Mouse (Mus musculus): ENCODE measurements around the gene 3110001I22Rik. TPM values are rescaled to one million over a fixed set of nuclear protein-coding genes. Genes with fewer than 3 reads are reported as not detected.

Gene 3110001I22Rik
- polyA plus RNA-seq (2014; fragmentation: Illumina TruSeq; extraction: RNeasy Lipid Tissue Mini Kit (QIAGEN cat#74804); ENCODE audit: low read depth, low replicate concordance), result 6.8 TPM

GRCm38 (mm10) chr16:13671685-13672385 is at the start of gene 3110001I22Rik, which contains the start of gene Bfar:
Gene 3110001I22Rik (plus strand): TSS chr16:13671929.
Gene Bfar (plus strand): TSS chr16:13671858.

DNA sequence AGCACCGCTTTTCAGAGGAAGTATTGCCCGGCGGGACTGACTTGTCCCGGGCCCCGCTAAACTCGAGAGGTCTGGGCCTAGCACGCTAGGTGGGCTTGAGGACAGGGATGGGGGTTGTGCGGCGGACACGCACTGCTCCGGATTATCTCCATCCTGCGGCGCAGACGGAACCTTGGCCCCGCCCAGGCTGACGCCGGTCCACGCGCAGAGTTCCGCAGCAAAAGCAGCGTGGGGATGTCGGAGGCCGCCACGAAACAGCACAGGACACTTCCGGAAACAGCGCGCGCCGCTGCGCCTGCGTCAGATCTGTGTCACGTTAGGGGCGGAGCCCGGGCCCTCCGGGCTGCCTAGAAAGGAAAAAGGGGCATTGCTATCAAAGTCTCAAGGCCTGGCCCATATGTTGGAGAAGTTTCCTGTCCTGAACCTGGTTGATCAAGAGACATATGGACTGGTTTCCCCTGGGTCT is 3.8 kb upstream of the 3110001I22Rik start, which contains the start of gene Parn:
Gene Parn (minus strand): TSS at position 293 of the 466 bp plus-strand sequence.

Other genes with a start within 250 kb of the 3110001I22Rik start
- 20.8 TPM for gene Parn, start 3.8 kb upstream of the 3110001I22Rik start, polyA plus RNA-seq (2014; fragmentation: Illumina TruSeq; extraction: RNeasy Lipid Tissue Mini Kit (QIAGEN cat#74804); ENCODE audit: low read depth, low replicate concordance)
- 16.4 TPM for gene Bfar, start 71 bp upstream of the 3110001I22Rik start, polyA plus RNA-seq (2014; fragmentation: Illumina TruSeq; extraction: RNeasy Lipid Tissue Mini Kit (QIAGEN cat#74804); ENCODE audit: low read depth, low replicate concordance)
- 19.7 TPM for gene Pla2g10, start 59.1 kb downstream of the 3110001I22Rik start, polyA plus RNA-seq (2014; fragmentation: Illumina TruSeq; extraction: RNeasy Lipid Tissue Mini Kit (QIAGEN cat#74804); ENCODE audit: low read depth, low replicate concordance)
- gene Rrn3, start 108.8 kb downstream of the 3110001I22Rik start, polyA plus RNA-seq (2014; fragmentation: Illumina TruSeq; extraction: RNeasy Lipid Tissue Mini Kit (QIAGEN cat#74804); ENCODE audit: low read depth, low replicate concordance), result 21.7 TPM
- gene Ntan1, start 146.9 kb downstream of the 3110001I22Rik start, polyA plus RNA-seq (2014; fragmentation: Illumina TruSeq; extraction: RNeasy Lipid Tissue Mini Kit (QIAGEN cat#74804); ENCODE audit: low read depth, low replicate concordance), result 60.4 TPM
- 286 TPM for gene Pdxdc1, start 231.2 kb downstream of the 3110001I22Rik start, polyA plus RNA-seq (2014; fragmentation: Illumina TruSeq; extraction: RNeasy Lipid Tissue Mini Kit (QIAGEN cat#74804); ENCODE audit: low read depth, low replicate concordance)
- gene Mpv17l, start 231.2 kb downstream of the 3110001I22Rik start, polyA plus RNA-seq (2014; fragmentation: Illumina TruSeq; extraction: RNeasy Lipid Tissue Mini Kit (QIAGEN cat#74804); ENCODE audit: low read depth, low replicate concordance), result 4.1 TPM